Mouse (Mus musculus) stomach, embryonic 16.5 days (tissue): ENCODE measurements around the gene Chmp2b. TPM values are rescaled to one million over a fixed set of nuclear protein-coding genes. Genes with fewer than 3 reads are reported as not detected.

Experiments
- ATAC-seq: fragments of 200-750 bp; cut with Nextera tagmentation; 2 replicates; pipeline ENCODE4 v1.8.0; 2017; ENCODE audit warnings: moderate number of reproducible peaks, moderate TSS enrichment; ENCODE audit not compliant: insufficient read depth, low FRiP score
- H3K27ac ChIP-seq: fragments of 300-500 bp; sonication (generic); 2 replicates; pipeline ENCODE4 v1.5.1; 2014; ENCODE audit warnings: low read length
- H3K27me3 ChIP-seq: fragments of 300-500 bp; sonication (generic); 2 replicates; pipeline ENCODE4 v1.6.1; 2014; ENCODE audit warnings: low read length, control low read depth, mixed read lengths; ENCODE audit not compliant: control insufficient read depth, insufficient read depth
- H3K36me3 ChIP-seq: fragments of 300-500 bp; sonication (generic); 2 replicates; pipeline ENCODE4 v1.6.1; 2014; ENCODE audit warnings: low read length; ENCODE audit not compliant: control insufficient read depth, insufficient read depth
- H3K4me1 ChIP-seq: fragments of 300-500 bp; sonication (generic); 2 replicates; pipeline ENCODE4 v1.6.1; 2014; ENCODE audit warnings: low read length, control low read depth, mixed read lengths; ENCODE audit not compliant: control insufficient read depth, insufficient read depth
- H3K4me2 ChIP-seq: fragments of 300-500 bp; sonication (generic); 2 replicates; pipeline ENCODE4 v1.6.1; 2014; ENCODE audit warnings: low read depth, low read length, mixed read lengths
- H3K4me3 ChIP-seq: fragments of 300-500 bp; sonication (generic); replicated peaks from 2 replicates; pipeline ENCODE4 v1.5.1; 2014; ENCODE audit warnings: mild to moderate bottlenecking, low read length
- H3K9ac ChIP-seq: fragments of 300-500 bp; sonication (generic); 2 replicates; pipeline ENCODE4 v1.6.1; 2014; ENCODE audit warnings: low read length
- H3K9me3 ChIP-seq: fragments of 300-500 bp; sonication (generic); replicated peaks from 2 replicates; pipeline ENCODE4 v1.6.1; 2016; ENCODE audit warnings: low read length, control low read depth; ENCODE audit not compliant: control insufficient read depth
- WGBS: fragments of 180-500 bp; shearing (Covaris S2); extraction: QIAGEN DNeasy Blood & Tissue Kit; methylation state at CpG from one replicate; pipeline ENCODE4 v1.1.7; 2014; 5-methylcytosine and 5-hydroxymethylcytosine counted together
- polyA plus RNA-seq: library from polyadenylated mRNA; unstranded; fragments of >200 nt; fragmentation: Nextera tagmentation; extraction: Ambion mirVana; gene quantifications from 2 replicates; pipeline ENCODE4 v1.2.1, GENCODE M21; 2015

Chmp2b gene
- polyA plus RNA-seq, 1 experiment from 2014 or later = 107 TPM

DNA sequence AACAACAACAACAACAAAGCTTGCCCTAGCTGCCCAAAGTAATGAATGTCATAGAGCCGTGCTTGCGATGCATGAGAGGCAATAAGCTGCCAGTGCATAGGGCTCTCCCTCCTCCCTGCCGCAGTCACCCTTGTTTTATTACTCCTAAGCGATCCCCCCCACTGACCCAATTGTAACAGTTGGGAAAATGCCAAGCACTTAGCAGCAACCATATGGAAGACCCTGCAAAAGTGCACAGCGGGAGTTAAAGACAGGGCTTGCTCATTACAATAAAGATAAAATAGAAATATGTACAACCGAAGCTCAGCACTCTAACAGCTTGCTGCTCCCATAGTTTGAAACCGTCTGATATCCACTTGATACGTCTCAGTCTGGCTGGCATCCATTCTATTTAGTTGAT is 1.8 kb upstream of the Chmp2b start:
- H3K36me3 ChIP-seq = no peaks in the 10 kb centered on the region
- 63% methylated on average over 8 of the region's 8 CpGs for WGBS
- H3K27me3 ChIP-seq = no peaks in the 10 kb centered on the region
- H3K4me2 ChIP-seq = no peak overlapping the region
- H3K4me1 ChIP-seq = peaks cover 6% of the 10 kb centered on the region; the same call in 1 of the 2 replicates
- no peak overlapping the region for H3K9ac ChIP-seq
- H3K9me3 ChIP-seq = no peaks in the 10 kb centered on the region
- ATAC-seq = no peak
- H3K27ac ChIP-seq = no peak overlapping the region
- no peak overlapping the region for H3K4me3 ChIP-seq

GRCm38 (mm10) chr16:65562864-65563206 is 309 bp upstream of the Chmp2b start:
- peak overlapping the region; percentile 99 for H3K4me3 ChIP-seq
- no peaks in the 10 kb centered on the region for H3K27me3 ChIP-seq
- peak overlapping the region; percentile 61 for H3K4me2 ChIP-seq
- H3K9me3 ChIP-seq = no peaks in the 10 kb centered on the region
- no peaks in the 10 kb centered on the region for H3K36me3 ChIP-seq
- H3K4me1 ChIP-seq = peaks cover 6% of the 10 kb centered on the region; the same call in 1 of the 2 replicates
- 3% methylated on average over 10 of the region's 10 CpGs for WGBS
- no peak overlapping the region for H3K27ac ChIP-seq
- ATAC-seq = peak; percentile 45; the same call in 1 of the 2 replicates
- H3K9ac ChIP-seq = peak overlapping the region; percentile 97

- peak overlapping the region; percentile 74; the same call in 1 of the 2 replicates for H3K27ac ChIP-seq
- WGBS = 7% methylated on average over 8 of the region's 8 CpGs
- peak overlapping the region; percentile 97 for H3K9ac ChIP-seq
- no peak for ATAC-seq
- no peaks in the 10 kb centered on the region for H3K9me3 ChIP-seq
- H3K36me3 ChIP-seq = no peaks in the 10 kb centered on the region
- H3K4me3 ChIP-seq = peak overlapping the region; percentile 99
- H3K4me1 ChIP-seq = peaks cover 6% of the 10 kb centered on the region; the same call in 1 of the 2 replicates
- no peaks in the 10 kb centered on the region for H3K27me3 ChIP-seq
- H3K4me2 ChIP-seq = peak overlapping the region; percentile 61
Measured at GRCm38 (mm10) chr16:65560996-65561962, 1.2 kb downstream of the Chmp2b start.

GRCm38 (mm10) chr16:65559591-65559990 is 2.9 kb downstream of the Chmp2b start:
- no peaks in the 10 kb centered on the region for H3K9me3 ChIP-seq
- H3K27ac ChIP-seq = peak overlapping the region; percentile 64; the same call in 1 of the 2 replicates
- 0 out of 2 replicates have a peak, but pooled peaks have one; percentile 37 for ATAC-seq
- no peaks in the 10 kb centered on the region for H3K36me3 ChIP-seq
- H3K27me3 ChIP-seq = no peaks in the 10 kb centered on the region
- WGBS = 66% methylated on average over 2 of the region's 2 CpGs
- H3K4me2 ChIP-seq = no peak overlapping the region
- peaks cover 6% of the 10 kb centered on the region; the same call in 1 of the 2 replicates for H3K4me1 ChIP-seq
- no peak overlapping the region for H3K9ac ChIP-seq
- no peak overlapping the region for H3K4me3 ChIP-seq

GRCm38 (mm10) chr16:65557369-65557768 is 5.2 kb downstream of the Chmp2b start:
- Histone ChIP-seq H3K9me3 (no peaks in the 10 kb centered on the region), H3K27me3 (no peaks in the 10 kb centered on the region), H3K9ac (no peak overlapping the region), H3K4me1 (0 out of 2 replicates have a peak, but pooled peaks cover 4% of the 10 kb centered on the region), H3K36me3 (no peaks in the 10 kb centered on the region), H3K27ac (no peak overlapping the region), H3K4me2 (no peak overlapping the region), H3K4me3 (no peak overlapping the region)
- ATAC-seq = no peak
- WGBS = 67% methylated on average over 5 of the region's 5 CpGs

GRCm38 (mm10) chr16:65554267-65554666 is 8.3 kb downstream of the Chmp2b start:
- Histone ChIP-seq H3K4me3 (no peak overlapping the region), H3K4me2 (no peak overlapping the region), H3K27ac (peak overlapping the region; percentile 23; the same call in 1 of the 2 replicates), H3K9ac (no peak overlapping the region), H3K27me3 (no peaks in the 10 kb centered on the region), H3K9me3 (no peaks in the 10 kb centered on the region), H3K4me1 (no peaks in the 10 kb centered on the region), H3K36me3 (no peaks in the 10 kb centered on the region)
- WGBS = 83% methylated on average over 5 of the region's 5 CpGs
- ATAC-seq = no peak

DNA sequence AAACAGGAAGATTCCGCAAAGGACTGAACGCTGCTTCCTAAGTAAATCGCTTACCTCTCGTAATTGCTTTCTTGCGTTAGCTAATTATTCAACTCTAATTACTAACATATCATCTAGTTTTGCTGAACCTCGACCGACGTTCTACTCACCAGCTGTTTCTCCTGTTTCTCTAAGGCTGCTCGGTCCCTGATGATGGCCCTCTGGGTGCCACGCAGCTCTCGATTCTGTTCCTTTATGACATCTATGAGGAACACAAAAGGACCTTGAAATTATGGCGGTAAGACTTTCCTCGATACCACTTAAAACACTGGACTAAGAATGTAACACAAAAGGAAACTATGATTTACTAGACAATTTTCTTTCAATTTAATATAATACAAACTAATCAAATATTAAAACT is 11.7 kb downstream of the Chmp2b start:
- Histone ChIP-seq H3K9ac (no peak overlapping the region), H3K27me3 (no peaks in the 10 kb centered on the region), H3K4me1 (no peaks in the 10 kb centered on the region), H3K36me3 (no peaks in the 10 kb centered on the region), H3K4me2 (no peak overlapping the region), H3K9me3 (no peaks in the 10 kb centered on the region), H3K27ac (no peak overlapping the region), H3K4me3 (no peak overlapping the region)
- WGBS = 89% methylated on average over 13 of the region's 13 CpGs
- ATAC-seq = no peak

DNA sequence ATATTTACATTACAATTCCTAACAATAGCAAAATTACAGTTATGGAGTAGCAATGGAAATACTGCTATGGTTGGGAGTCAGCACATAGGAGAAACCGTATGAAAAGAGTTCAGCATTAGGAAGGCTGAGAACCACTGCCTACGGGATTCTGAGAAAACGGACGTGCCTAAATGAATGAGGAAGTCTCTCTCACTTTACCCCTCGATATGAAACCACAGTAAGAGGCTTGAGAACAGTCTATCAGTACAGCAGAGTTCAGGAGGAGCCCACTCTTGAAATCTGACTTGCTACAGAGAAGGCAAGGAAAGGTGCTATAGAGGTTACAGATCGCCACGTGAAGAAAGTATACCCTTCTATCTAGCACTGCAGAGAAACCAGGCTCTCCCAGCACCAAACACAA is 13.6 kb downstream of the Chmp2b start:
- WGBS = 63% methylated on average over 7 of the region's 7 CpGs
- H3K4me3 ChIP-seq = no peak overlapping the region
- no peaks in the 10 kb centered on the region for H3K27me3 ChIP-seq
- no peak for ATAC-seq
- H3K9me3 ChIP-seq = no peaks in the 10 kb centered on the region
- H3K9ac ChIP-seq = no peak overlapping the region
- H3K36me3 ChIP-seq = no peaks in the 10 kb centered on the region
- no peak overlapping the region for H3K4me2 ChIP-seq
- no peak overlapping the region for H3K27ac ChIP-seq
- no peaks in the 10 kb centered on the region for H3K4me1 ChIP-seq

GRCm38 (mm10) chr16:65543676-65544293 is 18.7 kb downstream of the Chmp2b start:
- WGBS = 71% methylated on average over 11 of the region's 11 CpGs
- peaks cover 2% of the 10 kb centered on the region; the same call in 1 of the 2 replicates for H3K36me3 ChIP-seq
- no peaks in the 10 kb centered on the region for H3K27me3 ChIP-seq
- H3K9me3 ChIP-seq = no peaks in the 10 kb centered on the region
- H3K4me3 ChIP-seq = no peak overlapping the region
- ATAC-seq = peak; percentile 71; the same call in 1 of the 2 replicates
- no peak overlapping the region for H3K27ac ChIP-seq
- no peaks in the 10 kb centered on the region for H3K4me1 ChIP-seq
- no peak overlapping the region for H3K9ac ChIP-seq
- H3K4me2 ChIP-seq = no peak overlapping the region
